Mouse (Mus musculus) olfactory bulb, adult 2 months (tissue): ENCODE measurements around the gene Dbn1.

Experiments used
- CTCF ChIP-seq: fragments of 200-500 bp; IDR thresholded peaks from 2 replicates; pipeline ENCODE4 v1.5.1; 2012; ENCODE audit warnings: low read depth, mild to moderate bottlenecking, low read length, moderate library complexity; ENCODE audit not compliant: insufficient read depth
- POLR2A ChIP-seq: fragments of 200-500 bp; IDR thresholded peaks from 2 replicates; pipeline ENCODE4 v1.6.1; 2012; ENCODE audit warnings: mild to moderate bottlenecking, low read depth, low read length, moderate library complexity; ENCODE audit not compliant: insufficient read depth

- TF ChIP-seq POLR2A (peak; percentile 50; the same call in 1 of the 2 replicates), CTCF (no peak)
Observed at GRCm38 (mm10) chr13:55445361-55446091, 42.4 kb downstream of the Dbn1 start.
